Mouse (Mus musculus) heart, adult 2 months (tissue): ENCODE measurements around the gene Dohh. TPM values are rescaled to one million over a fixed set of nuclear protein-coding genes. Genes with fewer than 3 reads are reported as not detected.

Experiments used
- DNase-seq, 2 experiments: peaks; one replicate each; pipeline ENCODE4 v3.0.0; 2021
- H3K27ac ChIP-seq: fragments of 200-600 bp; 2 replicates; pipeline ENCODE4 v1.8.1; 2022
- H3K27me3 ChIP-seq: fragments of 200-500 bp; 2 replicates; pipeline ENCODE4 v1.6.1; 2012; ENCODE audit warnings: mild to moderate bottlenecking, low read length, inconsistent platforms, mixed read lengths; ENCODE audit not compliant: control insufficient read depth, insufficient read depth
- H3K36me3 ChIP-seq: fragments of 200-500 bp; 2 replicates; pipeline ENCODE4 v1.6.1; 2012; ENCODE audit warnings: low read length, inconsistent platforms; ENCODE audit not compliant: control insufficient read depth, insufficient read depth
- H3K4me1 ChIP-seq: fragments of 200-500 bp; 2 replicates; pipeline ENCODE4 v1.6.1; 2011; ENCODE audit warnings: low read length; ENCODE audit not compliant: control insufficient read depth, insufficient read depth
- H3K4me3 ChIP-seq: fragments of 200-600 bp; 2 replicates; pipeline ENCODE4 v1.8.1; 2022
- H3K79me2 ChIP-seq: fragments of 200-500 bp; replicated peaks from 2 replicates; pipeline ENCODE4 v1.6.1; 2012; ENCODE audit warnings: mild to moderate bottlenecking, inconsistent platforms, low read length, moderate library complexity, mixed read lengths; ENCODE audit not compliant: control insufficient read depth, insufficient read depth
- H3K9ac ChIP-seq: fragments of 200-500 bp; 2 replicates; pipeline ENCODE4 v1.6.1; 2012; ENCODE audit warnings: low read depth, mild to moderate bottlenecking, control low read depth, inconsistent platforms, low read length, mixed read lengths
- CTCF ChIP-seq: fragments of 200-600 bp; IDR thresholded peaks from 2 replicates; pipeline ENCODE4 v1.8.1; 2022; ENCODE audit warnings: antibody characterized with exemption, mild to moderate bottlenecking, moderate library complexity
- EP300 ChIP-seq: fragments of 200-500 bp; IDR thresholded peaks from 2 replicates; pipeline ENCODE4 v1.6.1; 2011; ENCODE audit warnings: low read depth, low read length, control low read depth; ENCODE audit not compliant: insufficient read depth
- POLR2A ChIP-seq: fragments of 200-500 bp; IDR thresholded peaks from 2 replicates; pipeline ENCODE4 v1.6.1; 2011; ENCODE audit warnings: mild to moderate bottlenecking, low read depth, low read length, control low read depth; ENCODE audit not compliant: insufficient read depth
- WGBS: fragments of 180-500 bp; shearing (Covaris S2); methylation state at CpG from one replicate; pipeline ENCODE4 v1.1.7; 2018; 5-methylcytosine and 5-hydroxymethylcytosine counted together
- intact Hi-C: fragments of 180-260 bp; cut with DNase I; formaldehyde crosslinking; loops from one replicate; pipeline ENCODE4 v1.15.1; 2025
- polyA plus RNA-seq: library from polyadenylated mRNA; depleted of rRNA; stranded (reverse); fragments of >200 nt; gene quantifications from 2 replicates; pipeline ENCODE4 v1.2.3, GENCODE M21; 2012
- total RNA-seq, 2 experiments: library from RNA; stranded (reverse); gene quantifications; 2 replicates each; pipeline ENCODE4 v1.2.3; 2021

The Dohh gene
- total and polyA plus RNA-seq, 3 experiments = 46.6 to 56.9 (median 53.8) TPM

DNA sequence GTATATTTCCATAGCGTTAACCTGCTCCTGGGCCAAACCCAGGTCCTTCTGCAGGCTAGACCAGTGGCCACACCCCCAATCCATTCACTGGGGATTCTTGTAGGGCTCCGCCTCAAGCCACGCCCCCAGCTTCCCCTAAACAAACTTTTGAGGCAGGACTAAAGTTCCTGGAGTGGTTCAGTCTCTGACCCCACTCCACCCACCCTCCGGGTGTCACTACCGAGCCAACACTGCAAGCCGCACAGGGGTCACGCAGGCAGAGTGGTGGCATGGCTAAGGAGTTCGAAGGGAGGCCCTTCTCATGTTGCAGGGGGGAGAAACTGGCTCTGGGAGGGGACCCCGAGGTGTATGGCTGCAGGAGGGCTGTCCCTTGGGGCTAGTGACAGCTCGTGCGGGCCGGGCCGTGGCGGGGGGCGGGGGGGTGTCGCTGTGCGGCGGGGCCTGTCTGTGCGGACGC is 45.4 kb downstream of the Dohh start:
- peak; percentile 90 to 93 for DNase-seq
- Histone ChIP-seq H3K9ac (peak overlapping the region; percentile 91), H3K79me2 (peaks cover 5% of the 10 kb centered on the region; the same call in 1 of the 2 replicates), H3K27ac (peak overlapping the region; percentile 99), H3K4me1 (peaks cover 15% of the 10 kb centered on the region), H3K4me3 (peak overlapping the region; percentile 86), H3K27me3 (no peaks in the 10 kb centered on the region), H3K36me3 (no peaks in the 10 kb centered on the region)
- intact Hi-C loops = loop anchor here (1.0 kb wide), 1 partner anchor 18 kb away; no protein-coding TSS in a partner anchor
- TF ChIP-seq EP300 = peak; percentile 70; the same call in 1 of the 2 replicates
- TF ChIP-seq POLR2A = peak; percentile 97
- TF ChIP-seq CTCF = no peak; the same call in 1 of the 2 replicates
- WGBS = under 1% methylated on average over 20 of the region's 20 CpGs

DNA sequence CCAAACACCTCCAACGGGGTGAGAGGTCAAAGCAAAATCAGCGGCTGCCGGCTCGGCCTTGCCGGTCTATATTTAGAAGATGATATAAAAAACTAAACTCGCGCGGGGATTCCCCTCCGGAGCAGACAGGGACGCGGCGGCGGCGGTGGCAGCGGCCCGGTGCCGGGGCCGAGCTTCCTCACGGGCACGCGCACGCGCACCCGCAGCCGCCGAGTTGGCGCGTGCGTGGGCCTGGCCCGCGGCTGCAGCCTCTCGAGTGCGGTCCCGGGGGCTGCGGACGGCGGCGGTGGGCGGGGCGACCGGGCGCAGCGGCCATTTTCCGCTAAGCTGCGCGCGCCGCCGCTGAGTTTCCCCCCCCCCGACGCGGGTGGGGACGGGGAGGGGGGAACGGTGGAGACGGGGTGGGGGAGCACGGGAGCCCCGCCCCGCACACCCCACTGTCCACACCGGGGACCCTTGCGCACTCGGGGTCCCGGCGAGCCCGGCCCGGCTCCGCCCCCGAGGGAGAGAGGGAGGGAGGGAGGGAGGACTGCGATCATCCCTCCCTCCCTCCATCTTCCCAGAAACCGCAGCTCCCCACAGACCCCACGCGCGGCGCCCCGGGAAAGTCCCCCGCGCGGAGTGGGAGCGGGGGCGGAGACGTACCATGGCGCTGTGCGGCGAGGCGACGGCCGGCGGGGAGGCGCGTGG is 46.1 kb downstream of the Dohh start:
- Histone ChIP-seq H3K27me3 (no peaks in the 10 kb centered on the region), H3K27ac (peak overlapping the region; percentile 99), H3K4me3 (peak overlapping the region; percentile 86), H3K36me3 (no peaks in the 10 kb centered on the region), H3K4me1 (peaks cover 15% of the 10 kb centered on the region), H3K79me2 (peaks cover 5% of the 10 kb centered on the region; the same call in 1 of the 2 replicates), H3K9ac (peak overlapping the region; percentile 91)
- TF ChIP-seq POLR2A (no peak), EP300 (no peak), CTCF (no peak)
- intact Hi-C loops = loop anchor here (1.0 kb wide), 1 partner anchor 19 kb away; no protein-coding TSS in a partner anchor
- DNase-seq = peak; percentile 91 to 94
- WGBS = 2% methylated on average over 57 of the region's 89 CpGs

DNA sequence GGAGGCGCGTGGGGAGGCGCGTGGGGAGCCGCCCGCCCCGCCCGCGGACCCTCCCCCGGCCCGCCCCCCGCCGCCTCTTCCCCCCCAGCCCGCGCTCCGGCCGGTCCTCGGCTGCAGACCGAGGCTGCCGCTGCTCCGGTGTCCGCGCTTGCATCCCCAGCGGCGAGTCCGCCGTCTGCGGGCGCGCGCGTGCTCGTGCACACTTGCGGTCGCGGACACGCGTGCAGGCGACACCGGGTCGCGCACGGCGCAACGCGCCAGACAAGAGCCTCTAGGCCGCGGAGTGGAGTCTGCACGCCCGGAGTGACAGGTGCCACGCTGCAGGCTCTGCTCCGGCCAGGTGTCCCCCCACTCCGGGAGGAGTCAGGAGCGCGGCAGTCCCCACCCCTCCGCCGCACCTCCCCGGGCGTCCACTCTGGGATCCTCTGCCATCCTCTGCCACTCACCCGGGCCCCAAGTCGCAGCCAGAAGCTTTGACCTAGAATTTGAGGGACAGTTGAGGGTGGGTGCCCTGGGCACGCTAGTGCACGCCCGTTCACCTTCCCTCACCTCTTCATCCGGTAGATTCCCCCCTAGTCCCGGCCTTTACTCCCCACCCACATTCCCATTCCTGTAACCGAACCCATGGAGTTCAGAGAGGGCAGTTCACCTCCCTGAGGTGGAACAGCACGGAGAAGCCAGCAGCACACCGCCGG is 46.8 kb downstream of the Dohh start:
- peak overlapping the region; percentile 91 for H3K9ac ChIP-seq
- H3K27ac ChIP-seq = peak overlapping the region; percentile 99
- peaks cover 15% of the 10 kb centered on the region for H3K4me1 ChIP-seq
- H3K27me3 ChIP-seq = no peaks in the 10 kb centered on the region
- H3K36me3 ChIP-seq = no peaks in the 10 kb centered on the region
- H3K4me3 ChIP-seq = peak overlapping the region; percentile 86
- 1% methylated on average over 64 of the region's 70 CpGs for WGBS
- TF ChIP-seq CTCF (no peak), POLR2A (peak; percentile 38; the same call in 1 of the 2 replicates), EP300 (no peak)
- H3K79me2 ChIP-seq = peaks cover 5% of the 10 kb centered on the region; the same call in 1 of the 2 replicates
- intact Hi-C loops = loop anchor here (1.0 kb wide), 1 partner anchor 20 kb away; no protein-coding TSS in a partner anchor
- DNase-seq = peak in 1 of 2 experiments; percentile 80

DNA sequence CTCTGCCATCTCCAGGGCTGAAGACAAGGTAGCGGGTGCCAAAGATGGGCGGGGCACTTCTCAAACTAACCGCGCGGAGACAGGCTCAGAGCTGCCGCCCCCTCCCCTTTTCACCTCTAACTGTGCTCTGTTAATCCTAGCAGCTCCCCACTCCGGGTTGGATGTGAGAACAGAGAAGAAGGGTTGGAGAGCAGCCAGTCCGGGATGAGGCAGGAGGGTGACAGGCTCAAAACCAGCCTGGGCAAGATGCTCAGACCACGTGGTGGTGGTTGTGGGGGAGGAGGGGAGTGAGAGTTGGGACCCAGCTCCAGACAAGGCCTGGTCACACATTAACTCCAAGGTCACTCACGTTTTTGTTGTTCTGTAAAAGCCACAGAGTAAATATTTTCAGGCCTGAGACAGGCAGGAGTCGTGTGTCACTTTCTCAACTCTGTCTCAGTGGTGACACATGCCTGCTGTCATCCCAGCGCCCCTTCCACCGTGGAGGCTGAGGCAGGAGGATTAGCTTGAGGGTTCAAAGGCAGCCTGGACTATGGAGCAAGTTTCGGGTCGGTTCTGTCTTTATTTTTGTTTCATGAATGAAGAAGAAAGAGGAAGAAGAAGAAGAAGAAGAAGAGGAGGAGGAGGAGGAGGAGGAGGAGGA is 47.4 kb downstream of the Dohh start:
- Histone ChIP-seq H3K4me3 (no peak overlapping the region; the same call in 1 of the 2 replicates), H3K9ac (peak overlapping the region; percentile 91; the same call in 1 of the 2 replicates), H3K79me2 (peaks cover 5% of the 10 kb centered on the region; the same call in 1 of the 2 replicates), H3K27me3 (no peaks in the 10 kb centered on the region), H3K4me1 (peaks cover 15% of the 10 kb centered on the region), H3K36me3 (no peaks in the 10 kb centered on the region), H3K27ac (peak overlapping the region; percentile 99)
- TF ChIP-seq POLR2A = no peak
- TF ChIP-seq CTCF = no peak
- TF ChIP-seq EP300 = no peak
- DNase-seq = peak in 1 of 2 experiments; percentile 48
- 29% methylated on average over 15 of the region's 15 CpGs for WGBS
- intact Hi-C loops = no loop called here

DNA sequence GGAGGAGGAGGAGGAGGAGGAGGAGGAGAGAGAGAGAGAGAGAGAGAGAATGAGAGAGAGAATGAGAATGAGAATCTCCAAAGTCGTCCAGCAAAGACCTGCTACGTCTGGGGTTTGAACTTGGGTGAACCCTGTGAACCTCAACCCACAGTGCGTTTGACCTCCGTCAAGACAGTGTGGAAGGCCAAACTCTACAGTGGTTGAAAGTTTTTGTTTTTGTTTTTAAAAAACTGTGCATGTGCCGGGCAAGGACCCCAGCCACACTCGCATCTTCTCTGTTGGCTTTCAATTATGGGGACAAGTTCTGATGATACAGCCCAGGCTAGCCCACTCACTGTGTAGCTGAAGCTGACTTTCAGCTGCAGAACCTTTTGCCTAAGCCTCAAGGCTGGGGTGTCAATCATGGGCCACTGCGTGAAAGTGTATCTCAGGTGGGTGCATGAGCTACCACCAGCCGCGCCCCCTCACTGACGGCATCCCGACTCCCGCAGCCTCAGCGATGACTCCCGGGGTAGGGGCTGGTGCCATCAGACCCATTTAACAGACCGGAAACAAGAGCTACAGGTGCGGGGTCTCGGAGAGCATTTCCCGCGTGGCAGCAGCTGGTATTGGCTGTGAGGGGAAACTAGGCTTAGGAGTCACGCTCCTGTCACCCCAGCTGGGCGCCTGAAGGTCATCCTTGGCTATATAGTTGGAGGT is 48.1 kb downstream of the Dohh start:
- intact Hi-C loops = no loop called here
- Histone ChIP-seq H3K27ac (peak overlapping the region; percentile 47), H3K9ac (peak overlapping the region; percentile 25; the same call in 1 of the 2 replicates), H3K36me3 (no peaks in the 10 kb centered on the region), H3K27me3 (no peaks in the 10 kb centered on the region), H3K79me2 (0 out of 2 replicates have a peak, but pooled peaks cover under 1% of the 10 kb centered on the region), H3K4me1 (peaks cover 14% of the 10 kb centered on the region), H3K4me3 (peak overlapping the region; percentile 13; the same call in 1 of the 2 replicates)
- no peak for DNase-seq
- 61% methylated on average over 21 of the region's 21 CpGs for WGBS
- TF ChIP-seq CTCF (peak; percentile 18; the same call in 1 of the 2 replicates), POLR2A (no peak)
